Mouse (Mus musculus): ENCODE results near the gene Gm5152.
"Not testable (repeated sequence)": the region's sequence is repeated elsewhere in the genome, so short reads cannot be mapped to it uniquely, and the experiment has no call there.

Gm5152 gene

GRCm38 (mm10) chr5:10246426-10246825, at the start of gene Gm5152:
Gene Gm5152, minus strand, starts transcription at chr5:10246526.
- not testable (repeated sequence) for ATAC-seq (ENCODE audit: insufficient number of reproducible peaks, low FRiP score, low TSS enrichment)

GRCm38 (mm10) chr5:10254768-10255167, 8.4 kb upstream of the Gm5152 start:
- not testable (repeated sequence) for ATAC-seq (ENCODE audit: insufficient number of reproducible peaks, low FRiP score, low TSS enrichment)

GRCm38 (mm10) chr5:10245770-10246169, 556 bp downstream of the Gm5152 start:
- not testable (repeated sequence) for ATAC-seq (ENCODE audit: insufficient number of reproducible peaks, low FRiP score, low TSS enrichment)

GRCm38 (mm10) chr5:10240436-10240835, 5.9 kb downstream of the Gm5152 start:
- not testable (repeated sequence) for ATAC-seq (ENCODE audit: insufficient number of reproducible peaks, low FRiP score, low TSS enrichment)

- ATAC-seq (ENCODE audit: insufficient number of reproducible peaks, low FRiP score, low TSS enrichment) = no peak
Measured at GRCm38 (mm10) chr5:10220317-10220716, 26.0 kb downstream of the Gm5152 start.

GRCm38 (mm10) chr5:10203067-10203466, 43.3 kb downstream of the Gm5152 start:
- ATAC-seq (ENCODE audit: insufficient number of reproducible peaks, low FRiP score, low TSS enrichment) = no peak

- no peak for ATAC-seq (ENCODE audit: insufficient number of reproducible peaks, low FRiP score, low TSS enrichment)
Measured at GRCm38 (mm10) chr5:10196880-10197279, 49.4 kb downstream of the Gm5152 start.

Data from cerebellum, adult (tissue).